Mouse (Mus musculus) neural tube, embryonic 12.5 days (tissue): ENCODE data around the gene Ttc28. TPM values are rescaled to one million over a fixed set of nuclear protein-coding genes. Genes with fewer than 3 reads are reported as not detected.
A peak's percentile ranks its signal among the peaks of the same experiment; 100 is the strongest.

Experiments used
- ATAC-seq: fragments of 200-750 bp; cut with Nextera tagmentation; 2 replicates; pipeline ENCODE4 v1.8.0; 2017; ENCODE audit warnings: low read depth, mild to moderate bottlenecking, moderate TSS enrichment, moderate library complexity; ENCODE audit not compliant: low FRiP score
- H3K27ac ChIP-seq: fragments of 300-500 bp; sonication (generic); 2 replicates; pipeline ENCODE4 v1.5.1; 2016
- H3K27me3 ChIP-seq: fragments of 300-500 bp; sonication (generic); replicated peaks from 2 replicates; pipeline ENCODE4 v1.6.1; 2016; ENCODE audit warnings: mild to moderate bottlenecking
- H3K36me3 ChIP-seq: fragments of 300-500 bp; sonication (generic); 2 replicates; pipeline ENCODE4 v1.6.1; 2016; ENCODE audit warnings: mild to moderate bottlenecking
- H3K4me1 ChIP-seq: fragments of 300-500 bp; sonication (generic); 2 replicates; pipeline ENCODE4 v1.6.1; 2016
- H3K4me2 ChIP-seq: fragments of 300-500 bp; sonication (generic); replicated peaks from 2 replicates; pipeline ENCODE4 v1.6.1; 2016; ENCODE audit warnings: mild to moderate bottlenecking
- H3K4me3 ChIP-seq: fragments of 300-500 bp; sonication (generic); 2 replicates; pipeline ENCODE4 v1.5.1; 2016
- H3K9ac ChIP-seq: fragments of 300-500 bp; sonication (generic); 2 replicates; pipeline ENCODE4 v1.6.1; 2016; ENCODE audit warnings: mild to moderate bottlenecking
- H3K9me3 ChIP-seq: fragments of 300-500 bp; sonication (generic); 2 replicates; pipeline ENCODE4 v1.6.1; 2016; ENCODE audit warnings: mild to moderate bottlenecking
- WGBS: fragments of 180-500 bp; shearing (Covaris S2); methylation state at CpG from one replicate; pipeline ENCODE4 v1.1.7; 2016; 5-methylcytosine and 5-hydroxymethylcytosine counted together
- polyA plus RNA-seq: library from polyadenylated mRNA; unstranded; fragments of >200 nt; fragmentation: Nextera tagmentation; extraction: Ambion mirVana; gene quantifications from 2 replicates; pipeline ENCODE4 v1.2.1, GENCODE M21; 2016

The Ttc28 gene
- polyA plus RNA-seq, 1 experiment from 2014 or later = 21.8 TPM

GRCm38 (mm10) chr5:110897114-110897788 lies 17.6 kb downstream of the Ttc28 start:
- no peak overlapping the region for H3K27ac ChIP-seq
- no peak for ATAC-seq
- H3K9me3 ChIP-seq = no peaks in the 10 kb centered on the region
- 33% methylated on average over 7 of the region's 7 CpGs for WGBS
- H3K36me3 ChIP-seq = peaks cover 39% of the 10 kb centered on the region
- no peak overlapping the region for H3K9ac ChIP-seq
- no peak overlapping the region for H3K4me3 ChIP-seq
- H3K27me3 ChIP-seq = no peaks in the 10 kb centered on the region
- H3K4me1 ChIP-seq = peaks cover 8% of the 10 kb centered on the region
- H3K4me2 ChIP-seq = peak overlapping the region; percentile 20; the same call in 1 of the 2 replicates

GRCm38 (mm10) chr5:110898169-110898568 lies 18.6 kb downstream of the Ttc28 start:
- Histone ChIP-seq H3K36me3 (peaks cover 30% of the 10 kb centered on the region), H3K9me3 (no peaks in the 10 kb centered on the region), H3K4me2 (no peak overlapping the region), H3K4me3 (no peak overlapping the region), H3K27me3 (no peaks in the 10 kb centered on the region), H3K4me1 (peaks cover 8% of the 10 kb centered on the region), H3K9ac (no peak overlapping the region), H3K27ac (no peak overlapping the region)
- ATAC-seq = no peak
- WGBS = 56% methylated on average over 7 of the region's 7 CpGs

DNA sequence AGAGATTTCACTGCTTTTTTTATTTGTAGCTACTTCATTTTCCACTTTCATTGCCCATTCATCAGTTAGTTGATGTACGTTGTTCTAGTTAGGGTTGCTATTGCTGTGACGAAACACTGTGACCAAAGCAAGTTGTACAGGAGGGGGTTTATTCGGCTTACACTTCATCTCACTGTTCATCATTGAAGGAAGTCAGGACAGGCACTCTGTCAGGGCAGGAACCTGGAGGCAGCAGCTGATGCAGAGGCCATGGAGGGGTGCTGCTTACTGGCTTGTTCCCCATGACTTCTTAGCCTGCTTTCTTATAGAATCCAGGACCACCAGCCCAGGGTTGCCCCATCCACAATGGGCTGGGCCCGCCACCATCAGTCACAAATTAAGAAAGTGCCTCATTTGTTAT lies 19.2 kb downstream of the Ttc28 start:
- Histone ChIP-seq H3K27ac (no peak overlapping the region), H3K4me3 (no peak overlapping the region), H3K4me2 (no peak overlapping the region), H3K27me3 (no peaks in the 10 kb centered on the region), H3K36me3 (peaks cover 24% of the 10 kb centered on the region), H3K4me1 (peaks cover 8% of the 10 kb centered on the region), H3K9ac (no peak overlapping the region), H3K9me3 (no peaks in the 10 kb centered on the region)
- ATAC-seq = no peak
- WGBS = 90% methylated on average over 4 of the region's 4 CpGs

DNA sequence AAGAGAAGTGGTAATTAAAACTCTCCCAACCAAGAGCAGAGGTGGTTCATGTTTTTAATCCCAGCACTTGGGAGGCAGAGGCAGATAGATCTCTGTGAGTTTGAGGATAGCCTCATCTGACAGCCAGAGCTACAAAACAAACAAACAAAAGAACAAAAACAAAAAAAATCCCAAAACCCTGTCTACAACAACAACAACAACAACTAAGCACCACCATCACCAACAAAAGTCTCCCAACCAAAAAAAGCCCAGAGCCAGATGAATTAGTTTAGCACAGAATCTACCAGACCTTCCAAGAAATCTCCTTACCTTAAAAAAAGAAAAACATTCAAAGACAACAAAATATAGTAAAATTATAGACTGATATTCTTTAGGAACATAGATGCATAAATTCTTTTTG lies 20.7 kb downstream of the Ttc28 start:
- Histone ChIP-seq H3K4me2 (no peak overlapping the region), H3K4me3 (no peak overlapping the region), H3K4me1 (peaks cover 8% of the 10 kb centered on the region), H3K27me3 (no peaks in the 10 kb centered on the region), H3K9me3 (0 out of 2 replicates have a peak, but pooled peaks cover 3% of the 10 kb centered on the region), H3K9ac (no peak overlapping the region), H3K36me3 (peaks cover 8% of the 10 kb centered on the region), H3K27ac (no peak overlapping the region)
- no peak for ATAC-seq

DNA sequence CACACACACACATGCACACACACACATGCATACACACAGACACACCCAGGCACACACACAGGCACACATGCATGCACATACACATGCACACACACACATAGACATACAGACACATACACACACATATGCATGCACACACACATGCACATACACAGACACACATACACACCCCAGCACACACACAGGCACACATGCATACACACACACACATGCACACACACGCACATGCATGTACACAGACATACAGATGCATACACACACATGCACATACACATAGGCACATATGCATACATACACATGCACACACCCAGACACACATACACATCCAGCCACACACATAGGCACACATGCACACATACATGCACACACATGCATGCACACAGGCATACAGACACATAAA lies 27.1 kb downstream of the Ttc28 start:
- ATAC-seq = no peak
- Histone ChIP-seq H3K4me1 (no peaks in the 10 kb centered on the region), H3K4me3 (no peak overlapping the region), H3K27me3 (no peaks in the 10 kb centered on the region), H3K36me3 (peaks cover 4% of the 10 kb centered on the region), H3K9ac (no peak overlapping the region), H3K9me3 (0 out of 2 replicates have a peak, but pooled peaks cover 5% of the 10 kb centered on the region), H3K4me2 (no peak overlapping the region), H3K27ac (no peak overlapping the region)
- 92% methylated on average over 1 of the region's 1 CpGs for WGBS

DNA sequence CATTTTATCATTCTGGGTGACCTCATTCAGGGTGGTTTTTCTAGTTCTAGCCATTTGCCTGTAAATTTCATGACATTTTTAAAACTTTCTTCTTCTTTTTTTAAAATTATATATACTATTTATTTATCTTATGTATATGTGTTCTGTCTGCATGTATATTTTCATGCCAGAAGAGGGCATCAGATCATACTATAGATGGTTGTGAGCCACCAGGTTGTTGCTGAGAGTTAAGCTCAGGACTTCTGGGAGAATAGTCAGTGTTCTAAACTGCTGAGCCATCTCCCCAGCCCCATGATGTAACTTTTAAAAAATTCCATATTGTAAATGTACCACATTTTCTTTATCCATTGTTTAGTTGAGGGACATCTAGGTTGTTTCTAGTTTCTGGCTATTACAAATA lies 29.3 kb downstream of the Ttc28 start:
- Histone ChIP-seq H3K4me1 (no peaks in the 10 kb centered on the region), H3K27me3 (no peaks in the 10 kb centered on the region), H3K9me3 (0 out of 2 replicates have a peak, but pooled peaks cover 5% of the 10 kb centered on the region), H3K27ac (no peak overlapping the region), H3K4me3 (no peak overlapping the region), H3K4me2 (no peak overlapping the region), H3K9ac (no peak overlapping the region), H3K36me3 (peaks cover 4% of the 10 kb centered on the region)
- ATAC-seq = no peak

DNA sequence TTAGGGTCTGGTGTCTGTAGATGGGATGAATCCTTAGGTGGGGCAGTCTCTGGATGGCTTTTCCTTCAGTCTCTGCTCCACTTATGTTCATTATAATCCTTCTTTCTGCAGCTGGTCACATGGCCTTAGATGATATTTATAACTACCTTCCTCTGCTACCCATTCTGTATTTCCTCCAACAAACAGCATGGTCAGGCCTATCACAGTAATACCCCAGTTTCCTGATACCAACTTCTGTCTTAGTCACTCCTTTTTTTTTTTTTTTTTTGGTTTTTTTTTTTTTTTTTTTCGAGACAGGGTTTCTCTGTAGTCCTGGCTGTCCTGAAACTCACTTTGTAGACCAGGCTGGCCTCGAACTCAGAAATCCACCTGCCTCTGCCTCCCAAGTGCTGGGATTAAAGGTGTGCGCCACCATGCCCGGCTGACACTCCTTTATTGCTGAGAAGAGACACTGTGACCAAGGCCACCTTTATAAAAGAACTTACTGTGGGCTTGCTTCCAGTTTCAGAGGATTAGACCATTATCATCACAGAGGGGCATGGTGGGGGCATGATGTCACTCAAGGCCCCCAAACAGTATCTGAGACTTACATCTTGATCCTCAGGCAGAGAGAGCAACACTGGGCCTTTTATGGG lies 30.5 kb downstream of the Ttc28 start:
- H3K4me2 ChIP-seq = no peak overlapping the region
- WGBS = 91% methylated on average over 4 of the region's 4 CpGs
- no peak overlapping the region for H3K9ac ChIP-seq

GRCm38 (mm10) chr5:110914859-110915258 lies 35.3 kb downstream of the Ttc28 start:
- H3K9me3 ChIP-seq = no peaks in the 10 kb centered on the region
- 85% methylated on average over 11 of the region's 11 CpGs for WGBS
- H3K27ac ChIP-seq = no peak overlapping the region
- ATAC-seq = no peak
- no peaks in the 10 kb centered on the region for H3K36me3 ChIP-seq
- H3K4me2 ChIP-seq = no peak overlapping the region
- no peak overlapping the region for H3K4me3 ChIP-seq
- H3K27me3 ChIP-seq = no peaks in the 10 kb centered on the region
- H3K4me1 ChIP-seq = no peaks in the 10 kb centered on the region
- no peak overlapping the region for H3K9ac ChIP-seq

More for the DNA sequence above, 30.5 kb downstream of the Ttc28 start:
- H3K36me3 ChIP-seq = peaks cover 4% of the 10 kb centered on the region
- no peaks in the 10 kb centered on the region for H3K4me1 ChIP-seq
- H3K27me3 ChIP-seq = no peaks in the 10 kb centered on the region
- no peak for ATAC-seq
- no peak overlapping the region for H3K27ac ChIP-seq
- 0 out of 2 replicates have a peak, but pooled peaks cover 4% of the 10 kb centered on the region for H3K9me3 ChIP-seq
- no peak overlapping the region for H3K4me3 ChIP-seq

- Histone ChIP-seq H3K4me3 (no peak overlapping the region), H3K27ac (no peak overlapping the region), H3K9me3 (no peaks in the 10 kb centered on the region), H3K4me1 (no peaks in the 10 kb centered on the region), H3K4me2 (no peak overlapping the region), H3K27me3 (no peaks in the 10 kb centered on the region), H3K9ac (no peak overlapping the region), H3K36me3 (no peaks in the 10 kb centered on the region)
- no peak for ATAC-seq
- 85% methylated on average over 3 of the region's 3 CpGs for WGBS
Observed at GRCm38 (mm10) chr5:110916241-110916640, 36.6 kb downstream of the Ttc28 start.

GRCm38 (mm10) chr5:110919541-110919940 lies 39.9 kb downstream of the Ttc28 start:
- no peak overlapping the region for H3K27ac ChIP-seq
- H3K27me3 ChIP-seq = no peaks in the 10 kb centered on the region
- H3K4me3 ChIP-seq = no peak overlapping the region
- no peaks in the 10 kb centered on the region for H3K9me3 ChIP-seq
- no peak overlapping the region for H3K4me2 ChIP-seq
- 83% methylated on average over 4 of the region's 4 CpGs for WGBS
- no peaks in the 10 kb centered on the region for H3K4me1 ChIP-seq
- H3K9ac ChIP-seq = no peak overlapping the region
- no peak for ATAC-seq
- H3K36me3 ChIP-seq = no peaks in the 10 kb centered on the region

GRCm38 (mm10) chr5:110923336-110923735 lies 43.7 kb downstream of the Ttc28 start:
- no peaks in the 10 kb centered on the region for H3K4me1 ChIP-seq
- H3K27me3 ChIP-seq = no peaks in the 10 kb centered on the region
- WGBS = 44% methylated on average over 1 of the region's 1 CpGs
- no peaks in the 10 kb centered on the region for H3K9me3 ChIP-seq
- no peak for ATAC-seq
- no peak overlapping the region for H3K9ac ChIP-seq
- H3K36me3 ChIP-seq = no peaks in the 10 kb centered on the region
- H3K4me3 ChIP-seq = no peak overlapping the region
- H3K27ac ChIP-seq = no peak overlapping the region
- H3K4me2 ChIP-seq = no peak overlapping the region

DNA sequence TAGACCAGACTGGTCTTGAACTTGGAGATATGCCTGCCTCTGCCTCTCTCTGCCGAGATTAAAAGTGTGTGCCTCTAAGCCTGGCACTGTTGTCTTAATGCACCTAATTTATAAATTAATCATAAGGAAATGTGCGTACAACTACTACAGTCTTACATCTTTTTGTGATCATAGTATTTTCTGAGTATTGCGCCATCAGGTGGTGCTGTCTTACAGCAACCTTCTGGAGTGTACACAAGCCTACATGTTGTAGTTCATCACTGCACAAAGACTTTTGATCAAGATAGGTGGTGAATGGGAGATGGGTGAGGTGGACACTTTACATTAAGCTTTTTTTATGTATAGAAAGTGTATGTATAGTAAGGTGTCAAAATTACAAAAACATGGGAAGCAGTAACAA lies 45.0 kb downstream of the Ttc28 start:
- Histone ChIP-seq H3K27me3 (no peaks in the 10 kb centered on the region), H3K36me3 (no peaks in the 10 kb centered on the region), H3K9ac (no peak overlapping the region), H3K4me2 (no peak overlapping the region), H3K9me3 (no peaks in the 10 kb centered on the region), H3K4me1 (no peaks in the 10 kb centered on the region), H3K27ac (no peak overlapping the region), H3K4me3 (no peak overlapping the region)
- 94% methylated on average over 3 of the region's 3 CpGs for WGBS
- no peak for ATAC-seq

GRCm38 (mm10) chr5:110925804-110926203 lies 46.2 kb downstream of the Ttc28 start:
- no peaks in the 10 kb centered on the region for H3K27me3 ChIP-seq

More at GRCm38 (mm10) chr5:110925804-110926203, 46.2 kb downstream of the Ttc28 start:
- ATAC-seq = no peak
- 90% methylated on average over 5 of the region's 5 CpGs for WGBS
- no peak overlapping the region for H3K4me2 ChIP-seq
- no peaks in the 10 kb centered on the region for H3K9me3 ChIP-seq
- H3K4me1 ChIP-seq = no peaks in the 10 kb centered on the region
- no peaks in the 10 kb centered on the region for H3K36me3 ChIP-seq
- H3K4me3 ChIP-seq = no peak overlapping the region
- H3K27ac ChIP-seq = no peak overlapping the region
- no peak overlapping the region for H3K9ac ChIP-seq
